8 mouse cellular contexts compared by ENCODE assay signal in genomic region chr13:74317170-74317849, GRCm38 (mm10). TPM values are rescaled to one million over a fixed set of nuclear protein-coding genes. Genes with fewer than 3 reads are reported as not detected.
DNase-seq lines count a peak whose midpoint lies in the region; ATAC-seq and TF ChIP-seq lines count a peak whose summit lies in the region.

Gene Pdcd6, minus strand, starts transcription at chr13:74317580.

- H3K4me2 ChIP-seq in lung, postnatal 0 days (replicated peaks; ENCODE audit: low read depth, low read length), result peak within 1 kb of the TSS; percentile 76

- H3K27me3 ChIP-seq in hindbrain, embryonic 10.5 days (ENCODE audit: insufficient read depth, poor library complexity, severe bottlenecking), result no peaks in the 10 kb centered on the region
- no peaks in the 10 kb centered on the region for H3K27me3 ChIP-seq in lung, postnatal 0 days (replicated peaks; ENCODE audit: insufficient read depth, low read length)

- TF ChIP-seq EP300 in lung, postnatal 0 days (IDR thresholded peaks at IDR 0.05), result 0 out of 2 replicates have a peak, but pooled peaks have one; percentile 12

- H3K9me3 ChIP-seq in hindbrain, embryonic 10.5 days, result no peaks in the 10 kb centered on the region
- H3K9me3 ChIP-seq in lung, postnatal 0 days (ENCODE audit: low read length), result no peaks in the 10 kb centered on the region

- H3K27ac ChIP-seq in hindbrain, embryonic 10.5 days, result peak within 1 kb of the TSS; percentile 89
- H3K27ac ChIP-seq in lung, postnatal 0 days (ENCODE audit: low read length), result peak within 1 kb of the TSS; percentile 91

- TF ChIP-seq CTCF in lung, postnatal 0 days (IDR thresholded peaks at IDR 0.05), result no peak

- peak within 1 kb of the TSS; percentile 87 for H3K9ac ChIP-seq in lung, postnatal 0 days (replicated peaks; ENCODE audit: low read depth)

- H3K4me3 ChIP-seq in hindbrain, embryonic 10.5 days, result peak within 1 kb of the TSS; percentile 90
- peak within 1 kb of the TSS; percentile 81 for H3K4me3 ChIP-seq in lung, postnatal 0 days (ENCODE audit: low read depth, low read length)

- WGBS in hindbrain, embryonic 10.5 days, result under 1% methylated on average over 36 of the region's 36 CpGs
- under 1% methylated on average over 36 of the region's 36 CpGs for WGBS in lung, postnatal 0 days

- H3K36me3 ChIP-seq in hindbrain, embryonic 10.5 days, result peaks cover 44% of the 10 kb centered on the region
- H3K36me3 ChIP-seq in lung, postnatal 0 days (ENCODE audit: insufficient read depth, low read length), result peaks cover 17% of the 10 kb centered on the region; the same call in 1 of the 2 replicates

- peak; percentile 98 for ATAC-seq in frontal cortex, adult (ENCODE audit: low TSS enrichment)
- ATAC-seq in lung, postnatal 0 days, result peak; percentile 99

- peaks cover 18% of the 10 kb centered on the region for H3K4me1 ChIP-seq in hindbrain, embryonic 10.5 days (replicated peaks)
- peaks cover 4% of the 10 kb centered on the region; the same call in 1 of the 2 replicates for H3K4me1 ChIP-seq in lung, postnatal 0 days (ENCODE audit: insufficient read depth, low read depth, low read length)

- peak; percentile 95 for DNase-seq in MN1 (ENCODE audit: low spot score)
- peak; percentile 89 for DNase-seq in cerebellum, adult 9-10 months
- peak; percentile 93 for DNase-seq in hindbrain, embryonic 10.5 days (ENCODE audit: low spot score)
- peak; percentile 94 for DNase-seq in layer of hippocampus, adult 9-11 months
- DNase-seq in lung, postnatal 0 days (ENCODE audit: low spot score), result peak; percentile 99
- DNase-seq in ovary, postnatal 14 days (ENCODE audit: low spot score), result peak; percentile 84
- peak; percentile 92 for DNase-seq in thymus, postnatal 14 days

RNA-seq across cellular contexts. Expression of gene Pdcd6, which starts in this region (rescaled TPM):
- polyA plus RNA-seq in hindbrain, embryonic 10.5 days (2016; fragmentation: Nextera tagmentation; extraction: Ambion mirVana), result 128 and 131 TPM in 2 replicates
- polyA plus RNA-seq in lung, postnatal 0 days (2015; fragmentation: Nextera tagmentation; extraction: Ambion mirVana), result 140 and 151 TPM in 2 replicates

Comparison
In these comparisons a context has a peak if more than half of its experiments do, and no peak if none do; other contexts are left out.
1. Peak in every context shown above with its lines: DNase-seq, ATAC-seq, H3K4me3 ChIP-seq and H3K27ac ChIP-seq.